Mouse (Mus musculus) liver, adult 2 months (tissue): ENCODE data around the gene Cabp4. TPM values are rescaled to one million over a fixed set of nuclear protein-coding genes. Genes with fewer than 3 reads are reported as not detected.

Source experiments
- DNase-seq: peaks from one replicate; pipeline ENCODE4 v3.0.0-alpha.2; 2011; ENCODE audit warnings: low read depth, low spot score; ENCODE audit errors: extremely low read depth
- H3K27ac ChIP-seq: fragments of 200-500 bp; replicated peaks from 2 replicates; pipeline ENCODE4 v1.5.1; 2012; ENCODE audit warnings: low read depth, mild to moderate bottlenecking, control low read depth, inconsistent platforms, low read length; ENCODE audit not compliant: insufficient read depth
- H3K27me3 ChIP-seq: fragments of 200-500 bp; 2 replicates; pipeline ENCODE4 v1.6.1; 2012; ENCODE audit warnings: mild to moderate bottlenecking, moderate library complexity, low read length, inconsistent platforms; ENCODE audit not compliant: control insufficient read depth, insufficient read depth
- H3K36me3 ChIP-seq: fragments of 200-500 bp; 2 replicates; pipeline ENCODE4 v1.6.1; 2012; ENCODE audit warnings: low read length, inconsistent platforms; ENCODE audit not compliant: control insufficient read depth, insufficient read depth
- H3K4me1 ChIP-seq: fragments of 200-500 bp; 2 replicates; pipeline ENCODE4 v1.6.1; 2011; ENCODE audit warnings: low read length; ENCODE audit not compliant: control insufficient read depth, insufficient read depth
- H3K4me3 ChIP-seq: fragments of 200-500 bp; 2 replicates; pipeline ENCODE4 v1.5.1; 2011; ENCODE audit warnings: low read depth, mild to moderate bottlenecking, control low read depth, low read length, moderate library complexity; ENCODE audit not compliant: insufficient read depth
- H3K79me2 ChIP-seq: fragments of 200-500 bp; 2 replicates; pipeline ENCODE4 v1.6.1; 2012; ENCODE audit warnings: inconsistent platforms, mild to moderate bottlenecking, low read length, moderate library complexity; ENCODE audit not compliant: control insufficient read depth, insufficient read depth
- H3K9ac ChIP-seq: fragments of 200-500 bp; 2 replicates; pipeline ENCODE4 v1.6.1; 2012; ENCODE audit warnings: low read depth, mild to moderate bottlenecking, control low read depth, inconsistent platforms, low read length
- CTCF ChIP-seq: fragments of 200-500 bp; IDR thresholded peaks from 2 replicates; pipeline ENCODE4 v1.5.1; 2011; ENCODE audit warnings: low read depth, low read length, control low read depth
- POLR2A ChIP-seq: fragments of 200-500 bp; IDR thresholded peaks from 2 replicates; pipeline ENCODE4 v1.6.1; 2011; ENCODE audit warnings: low read length, control low read depth; ENCODE audit not compliant: insufficient read depth; ENCODE audit errors: extremely low read depth
- WGBS: fragments of 180-500 bp; shearing (Covaris S2); methylation state at CpG from one replicate; pipeline ENCODE4 v1.1.7; 2018; 5-methylcytosine and 5-hydroxymethylcytosine counted together
- polyA plus RNA-seq: library from polyadenylated mRNA; depleted of rRNA; stranded (reverse); fragments of >200 nt; gene quantifications from 2 replicates; pipeline ENCODE4 v1.2.3, GENCODE M21; 2012; rRNA removed
- total RNA-seq: library from RNA; depleted of rRNA; stranded (reverse); fragments of >200 nt; gene quantifications from 2 replicates; pipeline ENCODE4 v1.2.3, GENCODE M21; 2014; rRNA removed

Cabp4 gene
- total and polyA plus RNA-seq, 2 experiments = 0.37 TPM; not detected in 1

DNA sequence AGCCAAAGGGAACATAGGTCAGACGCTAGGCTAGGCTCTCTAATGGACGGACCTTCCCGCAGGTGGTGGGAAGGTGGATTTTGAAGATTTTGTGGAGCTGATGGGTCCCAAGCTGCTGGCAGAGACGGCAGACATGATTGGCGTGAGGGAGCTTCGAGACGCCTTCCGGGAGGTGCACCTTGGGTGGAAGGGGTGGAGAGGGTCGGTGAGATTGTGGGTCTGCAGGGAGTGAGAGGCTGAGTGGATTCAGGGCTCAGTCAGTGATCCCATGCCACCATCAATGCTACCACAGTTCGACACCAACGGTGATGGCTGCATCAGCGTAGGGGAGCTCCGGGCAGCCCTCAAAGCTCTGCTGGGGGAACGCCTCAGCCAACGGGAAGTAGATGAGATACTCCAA, 57.7 kb downstream of the Cabp4 start:
- Histone ChIP-seq H3K79me2 (no peaks in the 10 kb centered on the region), H3K27me3 (no peaks in the 10 kb centered on the region), H3K4me3 (no peak overlapping the region), H3K36me3 (no peaks in the 10 kb centered on the region), H3K4me1 (peaks cover 8% of the 10 kb centered on the region; the same call in 1 of the 2 replicates), H3K27ac (no peak overlapping the region), H3K9ac (no peak overlapping the region)
- WGBS = 91% methylated on average over 15 of the region's 15 CpGs
- no peak for DNase-seq
- TF ChIP-seq POLR2A = no peak
- no peak for TF ChIP-seq CTCF

Other genes starting within 250 kb of the Cabp4 start
Only the 30 nearest of the 33 such genes appear.
- 41.1 and 41.5 TPM in 2 replicates for gene Unc93b1, start 208.8 kb downstream of the Cabp4 start, total RNA-seq
- gene Unc93b1, start 208.8 kb downstream of the Cabp4 start, polyA plus RNA-seq = 68.9 and 102 TPM in 2 replicates
- 0.74 and 1.7 TPM in 2 replicates for gene Aldh3b3, start 185.4 kb downstream of the Cabp4 start, total RNA-seq
- 6.4 and 7.7 TPM in 2 replicates for gene Aldh3b3, start 185.4 kb downstream of the Cabp4 start, polyA plus RNA-seq
- not detected in 2 replicates for gene Aldh3b2, start 171.7 kb downstream of the Cabp4 start, total RNA-seq
- 0.16 and 0.48 TPM in 2 replicates for gene Aldh3b2, start 171.7 kb downstream of the Cabp4 start, polyA plus RNA-seq
- 44.3 and 49.8 TPM in 2 replicates for gene Acy3, start 157.5 kb downstream of the Cabp4 start, total RNA-seq
- 232 and 326 TPM in 2 replicates for gene Acy3, start 157.5 kb downstream of the Cabp4 start, polyA plus RNA-seq
- not detected in 2 replicates for gene Tbx10, start 151.3 kb downstream of the Cabp4 start, total RNA-seq
- gene Tbx10, start 151.3 kb downstream of the Cabp4 start, polyA plus RNA-seq = not detected in 2 replicates
- gene Nudt8, start 143.5 kb downstream of the Cabp4 start, total RNA-seq = 30.1 and 36.0 TPM in 2 replicates
- 13.4 and 18.5 TPM in 2 replicates for gene Nudt8, start 143.5 kb downstream of the Cabp4 start, polyA plus RNA-seq
- 0.54 and 0.92 TPM in 2 replicates for gene Gm49405, start 143.4 kb downstream of the Cabp4 start, total RNA-seq
- gene Gm49405, start 143.4 kb downstream of the Cabp4 start, polyA plus RNA-seq = 0.72 and 1.1 TPM in 2 replicates
- gene Doc2g, start 140.7 kb downstream of the Cabp4 start, total RNA-seq = 0.74 and 0.87 TPM in 2 replicates
- gene Doc2g, start 140.7 kb downstream of the Cabp4 start, polyA plus RNA-seq = 2.3 and 4.9 TPM in 2 replicates
- 189 and 197 TPM in 2 replicates for gene Ndufv1, start 131.2 kb downstream of the Cabp4 start, total RNA-seq
- 239 and 251 TPM in 2 replicates for gene Ndufv1, start 131.2 kb downstream of the Cabp4 start, polyA plus RNA-seq
- gene Gstp1, start 106.0 kb downstream of the Cabp4 start, total RNA-seq = 456 and 810 TPM in 2 replicates
- 965 and 1,374 TPM in 2 replicates for gene Gstp1, start 106.0 kb downstream of the Cabp4 start, polyA plus RNA-seq
- gene Gstp2, start 98.0 kb downstream of the Cabp4 start, total RNA-seq = 4.1 and 7.9 TPM in 2 replicates
- gene Gstp2, start 98.0 kb downstream of the Cabp4 start, polyA plus RNA-seq = 4.4 and 9.2 TPM in 2 replicates
- gene Gstp3, start 84.5 kb downstream of the Cabp4 start, total RNA-seq = 21.5 and 28.1 TPM in 2 replicates
- 54.3 and 66.1 TPM in 2 replicates for gene Gstp3, start 84.5 kb downstream of the Cabp4 start, polyA plus RNA-seq
- 0.13 and 0.37 TPM in 2 replicates for gene Cabp2, start 62.5 kb downstream of the Cabp4 start, total RNA-seq
- gene Cabp2, start 62.5 kb downstream of the Cabp4 start, polyA plus RNA-seq = 0.27 and 0.70 TPM in 2 replicates
- gene Cdk2ap2, start 46.9 kb downstream of the Cabp4 start, total RNA-seq = 33.9 and 44.0 TPM in 2 replicates
- 185 and 198 TPM in 2 replicates for gene Cdk2ap2, start 46.9 kb downstream of the Cabp4 start, polyA plus RNA-seq
- gene Pitpnm1, start 44.0 kb downstream of the Cabp4 start, total RNA-seq = 1.7 and 4.9 TPM in 2 replicates
- 8.1 and 14.2 TPM in 2 replicates for gene Pitpnm1, start 44.0 kb downstream of the Cabp4 start, polyA plus RNA-seq
- 16.5 and 20.1 TPM in 2 replicates for gene Aip, start 18.2 kb downstream of the Cabp4 start, total RNA-seq
- 30.0 and 33.5 TPM in 2 replicates for gene Aip, start 18.2 kb downstream of the Cabp4 start, polyA plus RNA-seq
- not detected in 2 replicates for gene Gpr152, start 4.2 kb downstream of the Cabp4 start, total RNA-seq
- 0.02 TPM in 2 replicates for gene Gpr152, start 4.2 kb downstream of the Cabp4 start, polyA plus RNA-seq
- gene Coro1b, start 4.6 kb upstream of the Cabp4 start, total RNA-seq = 66.1 and 72.6 TPM in 2 replicates
- gene Coro1b, start 4.6 kb upstream of the Cabp4 start, polyA plus RNA-seq = 109 and 114 TPM in 2 replicates
- gene Ptprcap, start 9.6 kb upstream of the Cabp4 start, total RNA-seq = 1.7 and 4.1 TPM in 2 replicates
- gene Ptprcap, start 9.6 kb upstream of the Cabp4 start, polyA plus RNA-seq = 6.9 and 8.2 TPM in 2 replicates
- 7.2 and 7.4 TPM in 2 replicates for gene Rps6kb2, start 19.3 kb upstream of the Cabp4 start, total RNA-seq
- gene Rps6kb2, start 19.3 kb upstream of the Cabp4 start, polyA plus RNA-seq = 28.3 and 31.6 TPM in 2 replicates
- 0.40 and 0.65 TPM in 2 replicates for gene Carns1, start 31.4 kb upstream of the Cabp4 start, total RNA-seq
- gene Carns1, start 31.4 kb upstream of the Cabp4 start, polyA plus RNA-seq = 1.8 and 1.9 TPM in 2 replicates
- gene Tbc1d10c, start 47.3 kb upstream of the Cabp4 start, total RNA-seq = 0.46 and 1.4 TPM in 2 replicates
- gene Tbc1d10c, start 47.3 kb upstream of the Cabp4 start, polyA plus RNA-seq = 1.7 and 2.2 TPM in 2 replicates
- 170 TPM in 2 replicates for gene Ppp1ca, start 48.0 kb upstream of the Cabp4 start, total RNA-seq
- 399 and 571 TPM in 2 replicates for gene Ppp1ca, start 48.0 kb upstream of the Cabp4 start, polyA plus RNA-seq
- gene Rad9a, start 57.6 kb upstream of the Cabp4 start, total RNA-seq = 0.74 and 1.3 TPM in 2 replicates
- gene Rad9a, start 57.6 kb upstream of the Cabp4 start, polyA plus RNA-seq = 7.0 and 7.5 TPM in 2 replicates
- gene Clcf1, start 70.2 kb upstream of the Cabp4 start, total RNA-seq = 0.27 and 0.28 TPM in 2 replicates
- 0.87 and 3.8 TPM in 2 replicates for gene Clcf1, start 70.2 kb upstream of the Cabp4 start, polyA plus RNA-seq
- not detected in 2 replicates for gene AC109138.7, start 70.3 kb upstream of the Cabp4 start, total RNA-seq
- not detected in 2 replicates for gene AC109138.7, start 70.3 kb upstream of the Cabp4 start, polyA plus RNA-seq
- 27.2 and 27.3 TPM in 2 replicates for gene Pold4, start 87.9 kb upstream of the Cabp4 start, total RNA-seq
- 60.4 and 63.8 TPM in 2 replicates for gene Pold4, start 87.9 kb upstream of the Cabp4 start, polyA plus RNA-seq
- 11.5 and 12.1 TPM in 2 replicates for gene Ssh3, start 125.1 kb upstream of the Cabp4 start, total RNA-seq
- 15.3 and 29.2 TPM in 2 replicates for gene Ssh3, start 125.1 kb upstream of the Cabp4 start, polyA plus RNA-seq
- 0.40 and 0.46 TPM in 2 replicates for gene Ankrd13d, start 139.1 kb upstream of the Cabp4 start, total RNA-seq
- gene Ankrd13d, start 139.1 kb upstream of the Cabp4 start, polyA plus RNA-seq = 0.27 and 0.60 TPM in 2 replicates
- 11.3 and 16.4 TPM in 2 replicates for gene Grk2, start 162.2 kb upstream of the Cabp4 start, total RNA-seq
- gene Grk2, start 162.2 kb upstream of the Cabp4 start, polyA plus RNA-seq = 23.4 and 30.3 TPM in 2 replicates